Mouse (Mus musculus): ENCODE results near the gene Mpc1. TPM values are rescaled to one million over a fixed set of nuclear protein-coding genes. Genes with fewer than 3 reads are reported as not detected.
"Not testable (repeated sequence)": the region's sequence is repeated elsewhere in the genome, so short reads cannot be mapped to it uniquely, and the experiment has no call there.

Gene Mpc1
- polyA plus RNA-seq, 1 experiment from 2014 or later = 343 TPM

DNA sequence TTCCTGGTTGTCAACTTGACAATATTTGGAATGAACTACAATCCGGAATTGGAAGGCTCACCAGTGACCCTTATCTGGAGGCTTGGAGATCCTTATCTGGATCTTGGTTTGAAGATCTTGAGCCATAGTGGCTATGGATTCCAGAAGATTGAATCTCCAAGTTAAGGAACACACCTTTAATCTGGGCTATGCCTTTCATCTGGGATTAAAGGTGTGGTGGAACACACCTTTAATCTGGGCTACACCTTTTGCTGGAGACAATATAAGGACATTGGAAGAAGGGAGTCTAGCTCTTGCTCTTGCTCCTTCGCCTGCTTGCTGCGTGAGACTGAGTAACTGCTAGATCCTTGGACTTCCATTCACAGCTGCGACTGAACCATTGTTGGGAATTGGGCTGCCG lies 54.5 kb downstream of the Mpc1 start, which contains the start of gene Prr18:
Prr18 (plus strand) TSS at position 301 of the 400 bp plus-strand sequence.
- not testable (repeated sequence) for ATAC-seq; H3K27ac ChIP-seq (ENCODE audit: low read length); H3K27me3 ChIP-seq (replicated peaks; ENCODE audit: control insufficient read depth, insufficient read depth, low read length); H3K4me3 ChIP-seq (replicated peaks; ENCODE audit: low read length); H3K4me2 ChIP-seq (ENCODE audit: low read length); H3K9me3 ChIP-seq (ENCODE audit: control insufficient read depth, low read length); H3K9ac ChIP-seq (replicated peaks; ENCODE audit: low read depth, low read length); H3K36me3 ChIP-seq (ENCODE audit: control insufficient read depth, insufficient read depth)
- H3K4me1 ChIP-seq (replicated peaks; ENCODE audit: control insufficient read depth, insufficient read depth, low read length) = peaks cover 20% of the 10 kb centered on the region
- WGBS = no CpG with 5 or more reads among the region's 5 CpGs

DNA sequence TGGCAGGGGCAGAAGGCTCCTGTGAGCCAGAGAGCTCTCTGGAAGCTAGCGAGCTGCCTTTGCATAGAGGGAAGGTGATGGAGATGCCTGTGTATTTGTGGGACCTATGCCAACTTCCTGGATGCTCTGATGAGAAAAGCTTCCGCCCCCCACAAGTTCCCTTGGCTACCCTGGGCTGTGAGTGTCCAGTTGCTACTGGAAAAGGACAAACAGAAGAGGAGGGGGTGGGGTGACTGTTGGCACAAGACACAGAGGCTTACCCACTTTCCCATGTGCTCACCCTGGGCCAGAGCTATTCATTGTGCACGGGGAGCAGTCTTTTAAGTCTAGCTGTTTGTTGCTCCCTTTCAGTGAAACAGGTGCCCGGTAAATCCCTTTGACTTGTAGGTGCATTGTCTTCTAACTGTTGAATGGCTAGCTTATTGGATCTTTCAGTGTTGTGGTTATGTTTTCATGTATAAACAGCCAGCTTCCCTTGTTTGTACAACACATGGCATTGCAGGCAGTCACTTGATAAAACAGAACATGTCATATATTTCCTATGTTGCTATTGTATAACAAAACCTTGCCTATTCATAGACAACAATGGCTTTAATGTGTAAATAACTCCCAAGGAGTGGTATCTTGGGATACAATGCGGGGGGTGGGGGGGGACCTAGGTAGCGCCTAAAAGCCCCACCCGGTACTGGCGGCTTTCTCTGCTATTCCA lies 57.1 kb downstream of the Mpc1 start:
- H3K27ac ChIP-seq (ENCODE audit: low read length) = peak overlapping the region; percentile 82
- H3K4me2 ChIP-seq (ENCODE audit: low read length) = peak overlapping the region; percentile 91
- no peaks in the 10 kb centered on the region for H3K36me3 ChIP-seq (ENCODE audit: control insufficient read depth, insufficient read depth)
- no peaks in the 10 kb centered on the region for H3K9me3 ChIP-seq (ENCODE audit: control insufficient read depth, low read length)
- H3K9ac ChIP-seq (replicated peaks; ENCODE audit: low read depth, low read length) = peak overlapping the region; percentile 92
- peak overlapping the region; percentile 70 for H3K4me3 ChIP-seq (replicated peaks; ENCODE audit: low read length)
- peaks cover 30% of the 10 kb centered on the region for H3K4me1 ChIP-seq (replicated peaks; ENCODE audit: control insufficient read depth, insufficient read depth, low read length)
- no peak for ATAC-seq
- H3K27me3 ChIP-seq (replicated peaks; ENCODE audit: control insufficient read depth, insufficient read depth, low read length) = no peaks in the 10 kb centered on the region
- WGBS = 9% methylated on average over 8 of the region's 8 CpGs

DNA sequence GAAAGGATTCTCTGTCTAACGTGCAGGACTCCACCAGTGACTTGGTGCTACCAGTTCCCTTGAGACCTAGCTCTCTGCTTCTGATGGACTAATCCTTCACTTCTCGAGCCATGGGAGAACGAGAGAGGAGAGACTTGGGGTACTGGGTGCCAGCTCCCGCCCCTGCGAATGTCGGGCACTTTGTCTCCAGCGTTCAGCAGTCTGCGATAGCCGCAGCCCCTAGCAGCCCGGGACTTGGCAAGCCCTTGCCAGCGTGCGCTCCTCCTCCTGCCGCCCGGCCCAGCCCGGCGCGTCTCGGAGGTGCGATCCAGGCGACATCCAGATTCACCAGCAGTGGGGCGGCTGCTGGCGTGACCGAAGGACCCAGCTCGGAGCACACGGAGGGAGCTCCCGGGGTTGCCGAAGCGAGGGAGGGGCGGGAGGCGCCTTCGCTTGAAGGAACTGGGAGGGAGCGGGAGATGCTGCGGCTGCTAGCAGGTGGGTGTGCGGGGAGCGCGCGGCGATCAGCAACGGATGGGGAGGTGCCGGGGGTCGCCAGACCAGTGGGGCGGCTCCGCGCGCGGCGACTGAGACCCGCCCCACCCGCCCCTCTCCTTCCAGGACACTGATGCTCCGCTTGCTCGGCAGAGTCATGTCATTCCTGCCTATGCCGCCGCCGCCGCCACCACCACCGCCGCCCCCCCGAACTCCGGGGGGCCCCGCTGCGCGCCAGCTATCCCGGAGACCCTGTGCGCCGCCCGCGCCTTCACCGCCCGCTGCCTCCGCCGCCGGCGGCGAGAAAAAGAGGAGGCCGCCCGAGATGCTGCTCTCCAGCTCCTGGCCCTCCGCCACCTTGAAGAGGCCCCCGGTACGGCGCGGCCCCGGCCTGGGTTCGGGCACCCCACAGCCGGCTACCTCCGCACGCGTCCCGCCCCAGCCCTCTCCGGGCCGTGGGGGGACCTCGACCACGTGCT lies 58.0 kb downstream of the Mpc1 start:
- Histone ChIP-seq H3K27ac (ENCODE audit: low read length) (peak overlapping the region; percentile 82), H3K4me2 (ENCODE audit: low read length) (peak overlapping the region; percentile 91), H3K4me3 (replicated peaks; ENCODE audit: low read length) (peak overlapping the region; percentile 70), H3K9me3 (ENCODE audit: control insufficient read depth, low read length) (no peaks in the 10 kb centered on the region), H3K36me3 (ENCODE audit: control insufficient read depth, insufficient read depth) (no peaks in the 10 kb centered on the region), H3K9ac (replicated peaks; ENCODE audit: low read depth, low read length) (peak overlapping the region; percentile 92), H3K27me3 (replicated peaks; ENCODE audit: control insufficient read depth, insufficient read depth, low read length) (no peaks in the 10 kb centered on the region), H3K4me1 (replicated peaks; ENCODE audit: control insufficient read depth, insufficient read depth, low read length) (peaks cover 30% of the 10 kb centered on the region)
- peak; percentile 81 for ATAC-seq
- WGBS = under 1% methylated on average over 65 of the region's 92 CpGs

DNA sequence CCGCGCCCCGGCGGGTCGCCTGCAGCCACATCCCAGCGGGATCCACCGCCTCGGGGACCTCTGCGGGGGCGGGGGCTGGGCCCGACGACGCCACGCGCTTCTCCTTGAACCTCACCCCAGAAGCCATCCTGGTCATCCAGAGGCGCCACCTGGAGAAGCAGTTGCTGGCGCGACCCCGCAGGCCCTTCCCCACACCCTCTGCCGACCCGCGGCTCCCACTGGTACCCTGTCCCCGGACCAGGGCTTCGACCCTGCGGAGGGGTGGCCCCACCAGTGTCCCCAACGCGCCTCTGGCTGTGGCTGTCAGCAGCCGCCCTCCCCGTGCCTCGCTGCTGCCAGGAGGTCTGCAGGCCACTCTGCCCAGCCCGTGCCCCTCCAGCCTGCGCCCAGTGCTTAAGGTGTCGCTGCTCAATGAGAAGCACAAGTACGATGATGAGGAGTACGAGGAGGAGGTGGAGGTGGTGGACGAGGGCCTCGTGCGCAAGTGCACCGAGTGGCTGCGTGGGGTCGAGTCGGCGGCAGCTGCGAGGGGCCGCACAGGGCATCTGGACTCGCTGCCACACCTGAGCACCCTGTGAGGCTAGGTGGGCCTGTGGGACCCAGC lies 58.8 kb downstream of the Mpc1 start:
- Histone ChIP-seq H3K9ac (replicated peaks; ENCODE audit: low read depth, low read length) (peak overlapping the region; percentile 92), H3K4me3 (replicated peaks; ENCODE audit: low read length) (peak overlapping the region; percentile 70), H3K27ac (ENCODE audit: low read length) (peak overlapping the region; percentile 82; the same call in 1 of the 2 replicates), H3K27me3 (replicated peaks; ENCODE audit: control insufficient read depth, insufficient read depth, low read length) (no peaks in the 10 kb centered on the region), H3K4me1 (replicated peaks; ENCODE audit: control insufficient read depth, insufficient read depth, low read length) (peaks cover 30% of the 10 kb centered on the region), H3K4me2 (ENCODE audit: low read length) (peak overlapping the region; percentile 91), H3K9me3 (ENCODE audit: control insufficient read depth, low read length) (no peaks in the 10 kb centered on the region), H3K36me3 (ENCODE audit: control insufficient read depth, insufficient read depth) (no peaks in the 10 kb centered on the region)
- WGBS = 9% methylated on average over 44 of the region's 46 CpGs
- ATAC-seq = peak; percentile 5

DNA sequence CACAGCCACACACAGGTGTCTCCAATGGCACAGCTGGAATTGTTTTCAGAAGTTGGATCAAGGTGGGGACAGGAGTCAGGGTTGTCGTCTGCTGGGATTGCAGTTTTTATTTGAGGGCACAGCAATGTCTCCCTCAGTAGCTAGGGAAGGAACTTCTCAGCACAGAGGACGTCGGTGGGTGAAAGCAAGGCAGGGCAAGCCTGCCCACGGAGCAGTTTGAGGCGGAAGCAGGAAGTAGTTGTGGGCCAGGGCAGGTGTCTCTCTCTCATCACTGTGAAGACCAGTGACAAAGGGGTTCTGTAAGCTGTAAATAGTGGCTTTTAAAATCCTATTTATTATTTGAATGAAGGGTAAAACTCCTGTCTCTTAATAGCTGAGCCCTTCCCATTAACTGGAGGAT lies 60.0 kb downstream of the Mpc1 start:
- no peaks in the 10 kb centered on the region for H3K36me3 ChIP-seq (ENCODE audit: control insufficient read depth, insufficient read depth)
- H3K4me1 ChIP-seq (replicated peaks; ENCODE audit: control insufficient read depth, insufficient read depth, low read length) = peaks cover 30% of the 10 kb centered on the region
- no peak overlapping the region for H3K27ac ChIP-seq (ENCODE audit: low read length)
- H3K4me3 ChIP-seq (replicated peaks; ENCODE audit: low read length) = peak overlapping the region; percentile 70
- WGBS = 43% methylated on average over 5 of the region's 5 CpGs
- no peaks in the 10 kb centered on the region for H3K27me3 ChIP-seq (replicated peaks; ENCODE audit: control insufficient read depth, insufficient read depth, low read length)
- no peak overlapping the region for H3K9ac ChIP-seq (replicated peaks; ENCODE audit: low read depth, low read length)
- no peaks in the 10 kb centered on the region for H3K9me3 ChIP-seq (ENCODE audit: control insufficient read depth, low read length)
- H3K4me2 ChIP-seq (ENCODE audit: low read length) = peak overlapping the region; percentile 91
- ATAC-seq = no peak

DNA sequence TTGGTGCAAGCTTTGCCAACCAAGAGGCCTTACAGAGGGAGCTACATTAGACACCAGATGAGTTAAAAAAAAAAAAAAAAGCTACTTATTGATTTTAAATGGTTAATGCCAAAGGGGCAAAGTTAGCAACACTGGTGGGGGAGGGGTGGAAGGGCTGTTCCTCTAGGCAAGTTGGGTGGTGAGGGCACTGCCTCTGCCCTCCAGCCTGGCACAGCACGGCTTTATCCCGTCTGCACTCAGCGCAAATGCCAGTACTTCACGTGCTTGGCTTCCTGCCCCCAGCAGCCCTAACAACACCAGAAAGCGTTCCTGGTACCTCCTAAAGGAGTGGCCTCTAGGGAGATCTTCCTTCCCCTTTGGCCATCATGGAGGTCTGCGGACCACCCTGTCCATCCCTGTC lies 60.7 kb downstream of the Mpc1 start:
- Histone ChIP-seq H3K27me3 (replicated peaks; ENCODE audit: control insufficient read depth, insufficient read depth, low read length) (no peaks in the 10 kb centered on the region), H3K4me1 (replicated peaks; ENCODE audit: control insufficient read depth, insufficient read depth, low read length) (peaks cover 30% of the 10 kb centered on the region), H3K27ac (ENCODE audit: low read length) (no peak overlapping the region), H3K9me3 (ENCODE audit: control insufficient read depth, low read length) (no peaks in the 10 kb centered on the region), H3K9ac (replicated peaks; ENCODE audit: low read depth, low read length) (no peak overlapping the region), H3K4me2 (ENCODE audit: low read length) (peak overlapping the region; percentile 14; the same call in 1 of the 2 replicates), H3K36me3 (ENCODE audit: control insufficient read depth, insufficient read depth) (no peaks in the 10 kb centered on the region), H3K4me3 (replicated peaks; ENCODE audit: low read length) (no peak overlapping the region)
- ATAC-seq = no peak
- 71% methylated on average over 6 of the region's 6 CpGs for WGBS

Other genes starting within 250 kb of the Mpc1 start
- not detected in 2 replicates for gene Gm49673, start 135.1 kb upstream of the Mpc1 start, polyA plus RNA-seq (2015; fragmentation: Nextera tagmentation; extraction: Ambion mirVana)
- gene Rnaset2a, start 134.8 kb upstream of the Mpc1 start, polyA plus RNA-seq (2015; fragmentation: Nextera tagmentation; extraction: Ambion mirVana) = 7.3 and 9.7 TPM in 2 replicates
- 27.1 and 31.0 TPM in 2 replicates for gene Fgfr1op, start 117.4 kb upstream of the Mpc1 start, polyA plus RNA-seq (2015; fragmentation: Nextera tagmentation; extraction: Ambion mirVana)
- not detected in 2 replicates for gene Ccr6, start 46.9 kb upstream of the Mpc1 start, polyA plus RNA-seq (2015; fragmentation: Nextera tagmentation; extraction: Ambion mirVana)
- gene Sft2d1, start 28.2 kb downstream of the Mpc1 start, polyA plus RNA-seq (2015; fragmentation: Nextera tagmentation; extraction: Ambion mirVana) = 141 and 165 TPM in 2 replicates
- 10.5 and 12.2 TPM in 2 replicates for gene Prr18, start 54.6 kb downstream of the Mpc1 start, polyA plus RNA-seq (2015; fragmentation: Nextera tagmentation; extraction: Ambion mirVana)
- gene T2, start 73.1 kb downstream of the Mpc1 start, polyA plus RNA-seq (2015; fragmentation: Nextera tagmentation; extraction: Ambion mirVana) = 0.22 and 0.37 TPM in 2 replicates
- gene T, start 151.5 kb downstream of the Mpc1 start, polyA plus RNA-seq (2015; fragmentation: Nextera tagmentation; extraction: Ambion mirVana) = 0.61 and 0.70 TPM in 2 replicates
- gene Pde10a, start 242.5 kb downstream of the Mpc1 start, polyA plus RNA-seq (2015; fragmentation: Nextera tagmentation; extraction: Ambion mirVana) = 23.9 and 24.5 TPM in 2 replicates